Mouse (Mus musculus) A20 (cell line): ENCODE measurements at regions not wholly inside any gene's neighbourhood (a gene's known extent, or its start where the extent isn't known, plus 50 kb on each side); places are given as distances from the start of the nearest gene placed in this dataset.
A peak's percentile ranks its signal among the peaks of the same experiment; 100 is the strongest.

Experiments used
- DNase-seq: peaks from one replicate; pipeline ENCODE4 v3.0.0-alpha.2; 2011; ENCODE audit warnings: low read depth, low spot score

- no peak for DNase-seq
Measured at GRCm38 (mm10) chr4:98200701-98201100, 182.4 kb downstream of the Tm2d1 start.

GRCm38 (mm10) chr4:98190318-98190717 is 192.8 kb downstream of the Tm2d1 start:
- DNase-seq: no peak

GRCm38 (mm10) chr4:98189894-98190293 is 193.2 kb downstream of the Tm2d1 start:
- no peak for DNase-seq

GRCm38 (mm10) chr4:98188944-98189343 is 194.2 kb downstream of the Tm2d1 start:
- peak; percentile 44 for DNase-seq

- DNase-seq: no peak
Measured at GRCm38 (mm10) chr4:98187038-98187437, 196.1 kb downstream of the Tm2d1 start.

GRCm38 (mm10) chr4:98182053-98182355 is 201.1 kb downstream of the Tm2d1 start:
- DNase-seq: no peak

- no peak for DNase-seq
Measured at GRCm38 (mm10) chr4:98181185-98182052, 201.7 kb downstream of the Tm2d1 start.

- no peak for DNase-seq
Measured at GRCm38 (mm10) chr4:98180336-98180735, 202.8 kb downstream of the Tm2d1 start.
